Mouse (Mus musculus) hindlimb bud, embryonic 11.5 days (tissue): Measurements from ENCODE around the gene Smpd2.

Experiments
- DNase-seq: peaks from one replicate; pipeline ENCODE4 v3.0.0-alpha.2; 2012; ENCODE audit warnings: low read depth, low spot score; ENCODE audit errors: extremely low spot score

Smpd2 gene

GRCm38 (mm10) chr10:41489708-41490517, at the start of gene Smpd2, which contains the start of gene Ppil6:
TSS of gene Smpd2 (minus strand) at chr10:41490369.
TSS of gene Ppil6 (plus strand) at chr10:41490439.
- DNase-seq, result peak; percentile 83

DNA sequence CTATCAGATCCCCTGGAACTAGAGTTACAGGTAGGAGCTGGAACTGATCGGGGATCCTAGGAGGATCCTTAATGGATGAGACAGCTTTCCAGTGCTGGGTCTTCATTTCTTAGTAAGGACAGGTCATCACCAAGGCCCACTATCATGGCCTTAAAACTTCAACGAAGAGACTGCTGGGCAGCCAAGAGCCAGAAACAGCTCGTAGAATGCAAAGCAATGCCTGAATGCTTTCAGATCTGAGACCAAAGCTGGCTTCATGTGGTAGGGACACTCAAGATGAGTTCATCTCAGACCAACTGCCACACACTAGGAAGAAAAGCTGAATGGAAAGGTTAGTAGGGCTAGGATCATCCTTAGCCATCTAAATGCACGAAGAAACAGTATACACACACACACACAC, 48.8 kb upstream of the Smpd2 start:
- DNase-seq, result no peak

GRCm38 (mm10) chr10:41537983-41538330, 47.8 kb upstream of the Smpd2 start:
- DNase-seq, result no peak

DNA sequence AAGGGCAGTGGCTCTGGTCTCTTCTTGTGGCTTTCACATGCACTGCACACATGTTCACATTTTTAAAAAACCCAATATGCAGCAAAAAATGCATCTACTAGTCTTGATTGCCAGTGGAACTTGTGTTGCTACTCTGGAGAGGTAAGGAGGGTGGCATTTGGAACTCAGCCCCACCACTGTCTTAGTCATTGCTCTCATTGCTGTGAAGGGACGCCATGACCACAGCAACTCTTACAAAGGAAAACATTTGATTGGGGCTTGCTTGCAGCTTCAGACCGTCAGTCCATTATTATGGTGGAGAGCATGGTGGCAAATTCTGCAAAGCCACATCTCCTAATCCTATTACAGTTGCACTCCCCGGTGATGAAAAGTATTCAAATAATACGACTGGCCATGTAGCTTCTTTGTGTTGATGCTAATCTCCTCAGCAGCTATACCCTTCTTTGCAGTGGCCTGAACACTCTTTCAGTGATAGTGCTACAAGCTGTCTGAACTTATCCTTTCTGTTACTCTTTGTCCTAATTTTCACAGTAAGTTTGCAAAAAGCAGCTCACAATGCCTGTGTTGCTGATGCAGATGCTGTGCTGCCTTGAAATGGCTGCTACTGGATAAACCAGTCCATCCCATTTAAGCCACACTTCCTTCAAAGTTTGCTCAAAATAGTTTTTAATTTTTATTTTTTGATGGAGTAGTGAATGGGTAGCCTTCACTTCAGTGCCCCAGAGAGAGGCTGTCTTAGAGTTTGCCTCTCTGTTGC, 47.2 kb upstream of the Smpd2 start:
- DNase-seq, result no peak

- no peak for DNase-seq
These were observed 46.5 kb upstream of the Smpd2 start for GRCm38 (mm10) chr10:41536714-41537113.

DNA sequence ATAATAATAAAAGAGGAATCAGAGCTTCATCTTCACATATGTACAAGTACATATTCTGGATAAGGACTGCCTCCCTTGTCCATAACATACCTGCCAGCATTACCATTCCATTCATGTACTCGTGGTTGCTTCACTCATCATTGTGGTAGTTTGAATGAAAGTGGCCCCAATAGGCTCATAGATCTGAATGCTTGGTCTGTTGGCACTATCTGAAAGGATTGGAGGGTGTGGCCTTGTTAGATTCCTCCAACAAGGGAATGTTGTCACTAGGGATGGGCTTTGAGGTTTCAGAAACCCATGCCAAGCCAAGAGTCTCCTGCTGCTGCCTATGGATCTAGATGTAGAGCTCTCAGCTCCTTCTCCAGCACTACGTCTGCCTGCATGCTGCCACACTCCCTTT, 45.8 kb upstream of the Smpd2 start:
- no peak for DNase-seq

GRCm38 (mm10) chr10:41529972-41530371, 39.8 kb upstream of the Smpd2 start:
- no peak for DNase-seq

- DNase-seq, result no peak
These were observed 35.5 kb upstream of the Smpd2 start for GRCm38 (mm10) chr10:41525696-41526095.

DNA sequence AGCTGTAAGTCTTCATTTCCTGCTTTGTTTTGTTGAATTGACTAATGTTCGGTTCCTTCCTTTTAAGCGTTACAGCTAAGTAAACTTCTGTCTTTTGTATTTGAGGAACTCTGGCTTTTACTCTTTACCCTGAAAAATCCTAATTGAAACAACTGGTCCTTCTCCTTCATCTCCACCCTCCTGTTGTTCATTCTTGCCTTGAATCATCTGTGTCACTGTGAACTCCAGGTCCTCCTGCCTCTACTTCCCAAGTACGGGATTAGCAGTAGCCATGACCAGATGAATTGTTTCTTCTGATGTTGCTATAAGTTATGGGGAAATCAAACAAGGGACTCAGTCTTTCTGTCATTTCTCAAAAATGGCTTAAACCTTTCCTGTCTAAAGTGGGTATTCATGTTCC, 33.2 kb upstream of the Smpd2 start:
- DNase-seq, result no peak

- no peak for DNase-seq
These were observed 30.2 kb upstream of the Smpd2 start for GRCm38 (mm10) chr10:41520410-41520673.

- DNase-seq, result no peak
These were observed 29.7 kb upstream of the Smpd2 start for GRCm38 (mm10) chr10:41519640-41520409.

DNA sequence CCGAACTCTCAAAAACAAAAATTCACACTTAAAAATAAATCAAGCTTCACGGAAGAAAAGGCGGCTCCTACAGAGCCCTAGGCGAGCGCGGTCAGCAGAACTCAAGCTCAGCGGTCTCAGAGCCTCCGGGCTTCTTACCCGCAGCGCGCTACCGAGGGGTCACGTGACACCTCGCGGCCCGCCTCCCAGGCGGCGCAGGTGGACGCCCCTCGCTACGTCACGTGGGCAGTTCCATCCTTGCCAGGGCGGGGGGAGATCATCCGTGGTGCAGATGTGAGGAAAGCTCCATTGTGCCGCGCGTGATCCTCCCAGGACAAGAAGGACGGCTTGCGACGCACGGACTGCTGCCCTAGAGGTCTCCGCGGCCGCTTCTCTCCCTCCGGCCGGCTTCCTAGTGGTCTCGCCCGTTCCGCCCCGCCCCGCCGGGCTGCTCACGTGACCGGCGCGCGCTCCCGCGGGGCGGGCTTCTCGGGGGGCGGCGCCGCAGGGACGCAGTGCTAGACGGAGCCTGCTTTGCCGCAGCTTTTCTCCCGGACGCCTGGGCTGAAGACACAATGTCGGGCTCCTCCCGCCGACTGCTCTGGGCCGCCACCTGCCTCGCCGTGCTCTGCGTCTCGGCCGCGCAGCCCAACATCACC, 28.9 kb upstream of the Smpd2 start, which contains the start of gene Cd164:
TSS of gene Cd164 (plus strand) at position 434 of the 638 bp plus-strand sequence.
- peak; percentile 77 for DNase-seq

- DNase-seq, result peak; percentile 63
These were observed 28.4 kb upstream of the Smpd2 start for GRCm38 (mm10) chr10:41518508-41518980.

- no peak for DNase-seq
These were observed 24.8 kb upstream of the Smpd2 start for GRCm38 (mm10) chr10:41514921-41515320.

DNA sequence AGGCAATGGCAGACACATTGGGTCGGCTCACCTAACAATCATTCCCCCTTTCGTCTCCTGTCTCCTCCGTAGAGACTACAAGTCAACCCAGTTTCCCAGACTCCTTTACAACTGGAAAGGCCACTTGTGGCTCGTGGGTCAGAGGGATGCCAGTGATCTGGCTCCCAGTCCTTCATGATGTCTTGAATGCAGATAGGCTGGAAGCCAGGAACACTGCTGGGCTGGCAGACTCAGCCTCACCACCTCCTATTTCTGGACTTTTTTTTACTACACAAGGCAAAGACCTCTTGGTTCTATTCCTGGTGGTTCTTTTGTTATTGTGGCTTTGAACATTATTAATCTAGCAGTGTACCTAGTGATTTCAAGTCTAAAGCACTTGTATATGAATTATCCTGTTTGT, 24.1 kb upstream of the Smpd2 start:
- DNase-seq, result no peak

- no peak for DNase-seq
These were observed 19.0 kb upstream of the Smpd2 start for GRCm38 (mm10) chr10:41509160-41509559.

- peak; percentile 53 for DNase-seq
These were observed 15.3 kb upstream of the Smpd2 start for GRCm38 (mm10) chr10:41505446-41505845.

- DNase-seq, result no peak
These were observed 14.8 kb upstream of the Smpd2 start for GRCm38 (mm10) chr10:41504996-41505395.

DNA sequence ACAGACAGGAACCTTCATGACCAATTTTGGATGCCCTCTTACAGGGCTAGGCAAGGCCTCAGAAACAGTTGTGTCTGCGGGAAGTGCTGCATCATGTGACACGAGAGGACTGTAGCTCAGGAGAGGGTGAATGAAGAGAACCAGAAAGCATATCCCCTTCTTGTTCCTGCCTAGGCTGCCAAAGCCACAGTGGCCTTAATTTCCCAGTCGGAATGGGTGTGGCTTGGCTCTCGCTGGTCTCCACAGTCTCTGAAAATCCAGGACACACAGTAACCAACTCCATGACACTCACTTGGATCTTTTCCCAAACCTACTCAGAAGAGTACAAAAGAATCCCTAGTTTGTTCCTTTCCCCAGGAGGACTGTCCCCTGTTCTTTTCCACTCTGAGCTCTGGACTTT, 10.8 kb upstream of the Smpd2 start:
- DNase-seq, result no peak

DNA sequence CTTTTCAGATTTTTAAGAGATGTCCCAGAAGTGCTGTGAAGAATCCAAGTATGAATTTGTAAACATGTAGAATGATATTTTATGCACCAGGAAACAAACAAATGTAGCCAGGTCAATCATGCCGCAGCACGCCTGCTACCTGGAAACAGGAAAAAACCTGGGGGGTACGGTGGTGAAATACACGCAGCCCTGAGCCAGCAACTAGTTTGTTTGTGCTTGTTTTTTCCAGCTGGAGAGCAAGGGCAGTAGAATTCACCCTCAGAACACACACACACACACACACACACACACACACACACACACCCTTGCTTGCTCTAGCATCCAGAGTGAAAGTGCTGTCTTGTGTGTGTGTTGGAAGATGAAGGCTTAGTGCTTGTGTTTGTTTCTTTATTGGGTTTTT, 942 bp upstream of the Smpd2 start:
- DNase-seq, result no peak

DNA sequence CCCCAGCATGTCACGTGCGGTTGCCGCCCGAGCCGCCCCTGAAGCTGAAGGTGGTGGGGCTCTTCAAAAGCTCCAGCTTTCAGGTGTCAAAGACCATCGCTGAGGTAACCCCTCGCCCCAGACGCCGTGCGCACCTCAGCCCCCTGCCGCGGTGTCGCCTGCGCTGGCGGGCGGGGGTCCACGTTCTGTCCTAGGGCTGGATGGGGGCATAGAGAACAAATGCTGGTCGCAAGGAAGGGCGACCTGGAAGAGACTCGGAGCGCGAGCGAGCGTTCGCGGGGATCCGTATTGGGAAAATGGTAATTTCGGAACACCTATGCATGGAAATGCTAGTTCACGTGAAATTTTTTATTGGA, 327 bp upstream of the Smpd2 start:
- DNase-seq, result no peak
